7 mouse cellular contexts compared by ENCODE assay signal in genomic region chr7:35026276-35026630, GRCm38 (mm10).
"Had no signal": no experiment of that assay in that cellular context is flagged by ENCODE, and none has a peak within 500 bp of the region (broad histone marks: within the 10 kb centered on the region; RNA-seq: fewer than 3 reads in every experiment).

No protein-coding gene starts in this region.

- H3K4me3 ChIP-seq: limb, embryonic 13.5 days; liver, embryonic 15.5 days; megakaryocyte, embryonic 14.5 days; stomach, embryonic 15.5 days had no signal

- H3K9me3 ChIP-seq: limb, embryonic 13.5 days; liver, embryonic 15.5 days; megakaryocyte, embryonic 14.5 days; stomach, embryonic 15.5 days had no signal

- H3K27ac ChIP-seq: kidney, postnatal 0 days; limb, embryonic 13.5 days; liver, embryonic 15.5 days; stomach, embryonic 15.5 days had no signal

- H3K36me3 ChIP-seq: liver, embryonic 15.5 days; stomach, embryonic 15.5 days had no signal

- H3K9ac ChIP-seq: limb, embryonic 13.5 days; liver, embryonic 15.5 days; stomach, embryonic 15.5 days had no signal

- H3K4me1 ChIP-seq: limb, embryonic 13.5 days had no signal

- H3K27me3 ChIP-seq: limb, embryonic 13.5 days; liver, embryonic 15.5 days; megakaryocyte, embryonic 14.5 days; stomach, embryonic 15.5 days had no signal

- H3K4me2 ChIP-seq: limb, embryonic 13.5 days; liver, embryonic 11.5 days; liver, embryonic 15.5 days; midbrain, embryonic 11.5 days; stomach, embryonic 15.5 days had no signal
